Mouse (Mus musculus) limb, embryonic 11.5 days (tissue): ENCODE results near the gene Itgb4. TPM values are rescaled to one million over a fixed set of nuclear protein-coding genes. Genes with fewer than 3 reads are reported as not detected.

ENCODE experiments used
- ATAC-seq: fragments of 200-750 bp; cut with Nextera tagmentation; 2 replicates; pipeline ENCODE4 v1.8.0; 2017; ENCODE audit warnings: low read depth; ENCODE audit not compliant: insufficient number of reproducible peaks, low FRiP score, low TSS enrichment
- DNase-seq: peaks from one replicate; pipeline ENCODE4 v3.0.0-alpha.2; 2015; ENCODE audit warnings: low spot score
- H3K27ac ChIP-seq: fragments of 300-500 bp; sonication (generic); replicated peaks from 2 replicates; pipeline ENCODE4 v1.5.1; 2014; ENCODE audit warnings: low read depth, mild to moderate bottlenecking, low read length
- H3K27me3 ChIP-seq: fragments of 300-500 bp; sonication (generic); 2 replicates; pipeline ENCODE4 v1.6.1; 2014; ENCODE audit warnings: mild to moderate bottlenecking, low read length, mixed read lengths; ENCODE audit not compliant: control insufficient read depth, insufficient read depth
- H3K36me3 ChIP-seq: fragments of 300-500 bp; sonication (generic); 2 replicates; pipeline ENCODE4 v1.6.1; 2014; ENCODE audit warnings: mild to moderate bottlenecking, low read length, moderate library complexity, mixed read lengths; ENCODE audit not compliant: control insufficient read depth, insufficient read depth
- H3K4me1 ChIP-seq: fragments of 300-500 bp; sonication (generic); 2 replicates; pipeline ENCODE4 v1.6.1; 2014; ENCODE audit warnings: low read length, mixed read lengths; ENCODE audit not compliant: control insufficient read depth, insufficient read depth
- H3K4me2 ChIP-seq: fragments of 300-500 bp; sonication (generic); 2 replicates; pipeline ENCODE4 v1.6.1; 2014; ENCODE audit warnings: low read depth, mild to moderate bottlenecking, moderate library complexity; ENCODE audit not compliant: severe bottlenecking
- H3K4me3 ChIP-seq: fragments of 300-500 bp; sonication (generic); 2 replicates; pipeline ENCODE4 v1.5.1; 2014; ENCODE audit warnings: low read depth, low read length
- H3K9ac ChIP-seq: fragments of 300-500 bp; sonication (generic); 2 replicates; pipeline ENCODE4 v1.6.1; 2014; ENCODE audit warnings: mild to moderate bottlenecking, low read length
- H3K9me3 ChIP-seq: fragments of 300-500 bp; sonication (generic); 2 replicates; pipeline ENCODE4 v1.6.1; 2016; ENCODE audit warnings: low read length; ENCODE audit not compliant: control insufficient read depth
- WGBS: fragments of 180-500 bp; shearing (Covaris S2); extraction: QIAGEN DNeasy Blood & Tissue Kit; methylation state at CpG from one replicate; pipeline ENCODE4 v1.1.7; 2014; 5-methylcytosine and 5-hydroxymethylcytosine counted together
- polyA plus RNA-seq: library from polyadenylated mRNA; unstranded; fragments of >200 nt; fragmentation: Nextera tagmentation; extraction: Ambion mirVana; gene quantifications from 2 replicates; pipeline ENCODE4 v1.2.1, GENCODE M21; 2014

Itgb4 gene
- polyA plus RNA-seq, 1 experiment from 2014 or later, result 1.0 TPM

DNA sequence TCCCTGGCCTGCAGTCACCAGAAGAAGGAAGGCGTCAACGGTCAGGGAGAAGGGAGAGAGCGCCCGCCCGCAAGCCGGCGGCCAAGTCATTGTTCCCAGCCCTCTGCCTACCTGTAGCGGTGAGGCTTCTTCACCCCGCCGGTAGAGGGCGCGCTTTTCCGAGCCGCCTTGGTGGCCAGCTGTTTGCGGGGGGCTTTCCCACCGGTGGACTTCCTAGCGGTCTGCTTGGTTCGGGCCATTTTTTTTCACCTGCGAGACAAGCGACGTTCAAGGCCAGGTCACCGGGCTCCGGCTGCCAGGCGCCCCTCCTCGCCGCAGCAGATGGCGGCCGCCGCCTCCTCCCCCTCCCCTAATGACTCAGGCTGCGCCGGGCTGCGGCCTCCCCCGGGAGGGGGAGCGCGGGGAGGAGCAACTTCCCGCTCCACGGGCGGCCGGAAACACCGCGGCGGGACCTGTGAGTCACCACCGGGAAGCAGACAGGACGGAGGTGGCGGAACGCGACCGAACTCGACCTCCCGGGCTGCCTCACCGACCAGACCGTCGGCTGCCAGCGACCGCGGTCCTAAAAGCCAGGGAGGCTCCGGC lies 49.4 kb downstream of the Itgb4 start:
- Histone ChIP-seq H3K4me1 (no peaks in the 10 kb centered on the region), H3K27ac (peak overlapping the region; percentile 98), H3K4me2 (peak overlapping the region; percentile 39), H3K27me3 (no peaks in the 10 kb centered on the region), H3K9ac (peak overlapping the region; percentile 100), H3K9me3 (no peaks in the 10 kb centered on the region), H3K4me3 (peak overlapping the region; percentile 90), H3K36me3 (no peaks in the 10 kb centered on the region)
- ATAC-seq, result peak; percentile 56; the same call in 1 of the 2 replicates
- peak; percentile 88 for DNase-seq
- WGBS, result under 1% methylated on average over 53 of the region's 57 CpGs

- DNase-seq (peak; percentile 99), ATAC-seq (peak; percentile 92)
- peak overlapping the region; percentile 90 for H3K4me3 ChIP-seq
- H3K4me1 ChIP-seq, result no peaks in the 10 kb centered on the region
- peak overlapping the region; percentile 98 for H3K27ac ChIP-seq
- H3K36me3 ChIP-seq, result no peaks in the 10 kb centered on the region
- H3K4me2 ChIP-seq, result peak overlapping the region; percentile 39; the same call in 1 of the 2 replicates
- no peaks in the 10 kb centered on the region for H3K27me3 ChIP-seq
- under 1% methylated on average over 37 of the region's 37 CpGs for WGBS
- H3K9me3 ChIP-seq, result no peaks in the 10 kb centered on the region
- H3K9ac ChIP-seq, result peak overlapping the region; percentile 100
Measured at GRCm38 (mm10) chr11:116024356-116024808, 49.9 kb downstream of the Itgb4 start.

DNA sequence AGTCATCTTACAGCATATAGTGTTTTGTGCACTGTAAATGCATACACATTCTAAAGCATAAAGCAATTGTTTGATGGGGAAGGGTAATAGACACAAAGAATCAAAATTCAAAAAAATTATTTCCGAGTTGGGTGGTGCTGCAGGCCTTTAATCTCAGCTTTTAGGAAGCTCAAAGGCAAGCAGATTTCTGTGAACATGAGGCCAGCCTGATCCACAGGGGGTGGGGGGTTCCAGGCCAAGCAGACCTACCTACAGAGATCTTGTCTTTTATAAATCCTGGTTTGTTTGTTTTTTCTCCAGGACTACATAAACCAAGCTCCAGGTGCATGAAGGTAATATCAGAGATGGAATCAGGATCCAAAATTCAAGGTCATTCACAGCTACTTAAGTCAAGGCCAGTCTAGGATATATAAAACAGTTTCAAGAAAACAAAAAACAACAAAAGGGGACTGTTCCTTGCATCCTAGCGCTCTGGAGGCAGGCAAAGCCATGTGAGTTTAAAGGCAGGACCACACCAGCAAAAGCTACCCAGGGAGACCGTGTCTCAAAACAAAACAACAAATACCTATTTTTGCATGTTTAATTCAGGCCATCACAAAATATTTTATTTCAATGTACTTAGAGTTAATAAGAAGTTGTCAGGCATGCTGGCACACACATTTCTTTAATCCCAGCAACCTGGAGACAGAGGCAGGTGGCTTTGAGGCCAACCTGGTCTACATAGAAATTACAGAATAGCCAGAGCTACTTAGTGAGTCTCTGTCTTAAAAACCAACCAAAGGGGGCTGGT lies 50.7 kb downstream of the Itgb4 start:
- Histone ChIP-seq H3K4me1 (no peaks in the 10 kb centered on the region), H3K9ac (no peak overlapping the region), H3K27ac (no peak overlapping the region), H3K4me2 (no peak overlapping the region), H3K9me3 (no peaks in the 10 kb centered on the region), H3K4me3 (no peak overlapping the region), H3K36me3 (no peaks in the 10 kb centered on the region), H3K27me3 (no peaks in the 10 kb centered on the region)
- 92% methylated on average over 3 of the region's 3 CpGs for WGBS
- ATAC-seq (no peak), DNase-seq (no peak)

DNA sequence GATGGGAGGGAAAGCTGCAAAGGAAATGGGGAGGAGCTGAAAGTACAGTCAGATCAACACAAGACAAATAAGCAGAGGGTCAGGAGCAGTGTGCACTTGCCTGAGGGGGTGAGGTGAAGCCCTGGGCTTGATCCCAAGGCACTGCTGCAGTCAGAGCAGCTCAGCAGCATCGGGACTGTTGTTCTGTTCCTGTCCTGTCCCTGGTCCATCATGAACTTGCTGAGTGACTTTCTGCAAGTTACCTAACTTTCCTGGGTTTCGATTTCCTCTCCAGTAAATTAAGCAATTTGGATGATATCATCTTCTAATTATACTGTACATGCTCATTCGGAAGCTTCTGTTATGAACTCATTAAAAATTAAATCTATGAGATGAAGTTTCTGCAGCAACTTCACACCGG lies 53.2 kb downstream of the Itgb4 start, which contains the start of gene H3f3b:
TSS of gene H3f3b (minus strand) at position 207 of the 400 bp plus-strand sequence.
- WGBS, result 82% methylated on average over 4 of the region's 4 CpGs
- Histone ChIP-seq H3K9ac (no peak within 1 kb of the TSS), H3K4me2 (no peak within 1 kb of the TSS), H3K36me3 (no peaks in the 10 kb centered on the region), H3K9me3 (no peaks in the 10 kb centered on the region), H3K27ac (no peak within 1 kb of the TSS), H3K27me3 (no peaks in the 10 kb centered on the region), H3K4me3 (no peak within 1 kb of the TSS), H3K4me1 (0 out of 2 replicates have a peak, but pooled peaks cover 6% of the 10 kb centered on the region)
- ATAC-seq (no peak), DNase-seq (no peak)

DNA sequence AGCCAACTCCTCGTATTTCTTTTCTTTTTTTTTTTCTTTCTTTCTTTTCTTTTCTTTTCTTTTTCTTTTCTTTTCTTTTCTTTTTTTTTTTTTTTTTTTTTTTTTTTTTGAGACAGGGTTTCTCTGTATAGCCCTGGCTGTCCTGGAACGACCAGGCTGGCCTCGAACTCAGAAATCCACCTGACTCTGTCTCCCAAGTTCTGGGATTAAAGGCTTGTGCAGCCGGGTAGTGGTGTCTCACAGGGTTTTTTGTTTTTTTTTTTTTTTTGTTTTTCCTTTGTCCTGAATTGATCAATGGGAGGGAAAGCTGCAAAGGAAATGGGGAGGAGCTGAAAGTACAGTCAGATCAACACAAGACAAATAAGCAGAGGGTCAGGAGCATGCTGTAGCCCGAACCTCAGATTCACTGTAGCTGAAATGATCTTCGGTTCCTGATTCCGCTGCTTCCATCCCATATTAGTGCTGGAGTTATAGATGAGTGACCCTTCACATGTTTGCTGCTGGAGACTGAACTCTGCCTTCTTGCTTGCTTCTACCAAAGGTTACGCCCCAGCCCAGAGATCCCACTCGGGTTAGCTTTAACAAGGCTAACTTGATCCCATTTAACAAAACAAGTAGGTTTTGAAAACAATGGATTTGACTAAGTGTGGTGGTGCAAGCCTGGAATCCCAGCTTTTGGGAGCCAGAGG lies 53.8 kb downstream of the Itgb4 start:
- WGBS, result 85% methylated on average over 9 of the region's 9 CpGs
- Histone ChIP-seq H3K27ac (no peak overlapping the region), H3K4me2 (no peak overlapping the region), H3K27me3 (no peaks in the 10 kb centered on the region), H3K4me3 (no peak overlapping the region), H3K4me1 (0 out of 2 replicates have a peak, but pooled peaks cover 6% of the 10 kb centered on the region), H3K9me3 (no peaks in the 10 kb centered on the region), H3K9ac (no peak overlapping the region), H3K36me3 (no peaks in the 10 kb centered on the region)
- no peak for DNase-seq
- ATAC-seq, result no peak

- H3K9me3 ChIP-seq, result no peaks in the 10 kb centered on the region
- peak overlapping the region; percentile 90 for H3K4me2 ChIP-seq
- 0 out of 2 replicates have a peak, but pooled peaks cover 6% of the 10 kb centered on the region for H3K4me1 ChIP-seq
- no peak for ATAC-seq
- H3K27ac ChIP-seq, result no peak overlapping the region
- 86% methylated on average over 6 of the region's 6 CpGs for WGBS
- H3K9ac ChIP-seq, result peak overlapping the region; percentile 90
- DNase-seq, result no peak
- H3K36me3 ChIP-seq, result no peaks in the 10 kb centered on the region
- no peaks in the 10 kb centered on the region for H3K27me3 ChIP-seq
- peak overlapping the region; percentile 70 for H3K4me3 ChIP-seq
Measured at GRCm38 (mm10) chr11:116029086-116029865, 54.8 kb downstream of the Itgb4 start.

DNA sequence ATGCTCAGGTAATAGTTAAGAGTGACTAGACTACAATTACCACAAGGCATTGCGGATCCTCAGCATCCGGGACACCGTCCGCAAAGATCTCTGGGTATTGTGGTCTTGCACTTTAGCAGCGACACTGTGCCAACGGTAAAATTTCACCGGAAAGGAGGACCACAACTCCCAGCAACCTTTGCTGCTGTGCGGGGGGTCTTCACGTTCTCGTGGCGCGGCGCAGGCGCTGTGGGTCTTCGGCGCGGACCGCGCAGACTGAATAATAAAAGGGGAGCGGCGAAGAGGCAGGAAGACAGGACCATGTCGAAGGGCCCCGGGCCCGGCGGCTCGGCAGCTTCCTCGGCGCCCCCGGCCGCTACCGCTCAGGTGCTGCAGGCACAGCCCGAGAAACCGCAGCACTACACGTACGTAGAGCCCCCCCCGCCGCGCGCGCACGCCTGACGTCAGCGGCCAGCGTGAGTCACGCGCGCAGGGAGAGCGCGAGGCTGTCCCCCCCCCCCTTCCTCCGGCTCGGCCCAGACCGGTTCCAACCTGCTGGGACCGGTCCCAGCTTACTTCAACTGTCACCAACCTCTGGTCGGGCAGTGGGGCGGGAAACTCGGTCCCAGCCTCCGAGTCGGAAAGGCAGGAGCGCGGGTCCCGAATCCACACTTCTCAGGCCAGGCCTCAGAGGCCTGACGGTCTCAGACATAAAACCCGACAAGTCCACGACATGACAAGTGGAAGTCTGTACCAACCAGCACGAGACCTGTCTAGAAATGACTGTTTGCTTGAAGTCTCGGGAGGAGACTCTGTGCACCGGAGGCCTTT lies 55.8 kb downstream of the Itgb4 start, which contains the start of gene Unk:
TSS of gene Unk (plus strand) at position 235 of the 810 bp plus-strand sequence.
- H3K4me3 ChIP-seq, result peak within 1 kb of the TSS; percentile 70
- under 1% methylated on average over 67 of the region's 67 CpGs for WGBS
- H3K4me2 ChIP-seq, result peak within 1 kb of the TSS; percentile 90
- ATAC-seq (peak; percentile 95), DNase-seq (peak; percentile 99)
- H3K27ac ChIP-seq, result peak within 1 kb of the TSS; percentile 97
- H3K36me3 ChIP-seq, result no peaks in the 10 kb centered on the region
- H3K4me1 ChIP-seq, result 0 out of 2 replicates have a peak, but pooled peaks cover 6% of the 10 kb centered on the region
- no peaks in the 10 kb centered on the region for H3K27me3 ChIP-seq
- no peaks in the 10 kb centered on the region for H3K9me3 ChIP-seq
- peak within 1 kb of the TSS; percentile 90 for H3K9ac ChIP-seq
